In the genomic region with DNA sequence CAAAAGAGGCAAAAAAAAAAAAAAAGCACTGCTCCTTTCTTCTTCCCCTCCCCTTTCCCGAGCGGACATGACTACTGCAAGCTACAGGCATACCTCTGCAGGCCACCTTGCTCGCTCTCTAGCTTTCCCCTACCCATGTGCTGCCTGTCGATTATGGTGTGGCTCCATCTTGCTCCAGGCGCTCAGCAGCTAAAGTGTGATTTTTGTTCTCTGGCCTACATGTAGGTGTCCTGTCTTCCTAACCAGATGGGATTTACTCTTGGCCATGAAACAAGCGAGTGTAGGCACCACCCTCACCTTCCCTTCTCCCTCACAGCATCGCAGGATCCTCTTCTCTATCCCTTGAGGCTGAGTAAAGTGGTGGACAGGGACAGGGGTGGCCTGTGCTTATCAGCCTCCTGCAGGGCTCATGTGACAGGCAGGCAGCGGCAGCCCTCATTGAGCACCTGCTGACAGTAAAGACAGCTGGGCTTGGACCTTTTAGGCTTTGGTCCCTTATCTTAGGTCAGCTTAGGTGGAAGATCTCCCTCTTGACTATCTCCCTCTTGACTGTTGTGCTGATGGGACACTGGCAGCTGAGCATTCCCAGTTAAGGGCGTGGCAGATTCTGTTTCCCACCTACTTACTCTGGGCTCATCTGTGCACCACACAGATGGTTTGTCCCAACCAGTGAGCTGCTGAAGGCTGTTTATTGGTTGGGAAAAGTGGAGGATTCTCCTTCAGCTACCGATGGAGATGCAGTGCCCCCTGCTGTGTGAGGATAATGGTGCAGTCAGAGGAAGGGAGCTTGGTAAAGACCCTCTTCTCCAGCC, we compare ENCODE assay signal across 9 mouse cellular contexts. TPM values are rescaled to one million over a fixed set of nuclear protein-coding genes. Genes with fewer than 3 reads are reported as not detected.
DNase-seq lines count a peak whose midpoint lies in the region; ATAC-seq and TF ChIP-seq lines count a peak whose summit lies in the region.
"Had no signal": no experiment of that assay in that cellular context is flagged by ENCODE, and none has a peak within 500 bp of the region (broad histone marks: within the 10 kb centered on the region; RNA-seq: fewer than 3 reads in every experiment).

No protein-coding gene starts in this region.

- peaks cover 0 to 8% of the 10 kb centered on the region in 2 experiments; a peak in 2 of 4 replicates for H3K4me1 ChIP-seq in ES-E14 (ENCODE audit: control insufficient read depth in 2 of 2, insufficient read depth in 2 of 2, low read length in 2 of 2, poor library complexity in 1 of 2)
- H3K4me1 ChIP-seq in erythroblast, embryonic 14.5 days (ENCODE audit: control insufficient read depth): peaks cover 37% of the 10 kb centered on the region
- no peaks in the 10 kb centered on the region for H3K4me1 ChIP-seq in hindbrain, embryonic 16.5 days (ENCODE audit: control insufficient read depth, insufficient read depth, low read depth, low read length)
- H3K4me1 ChIP-seq in limb, embryonic 12.5 days (replicated peaks): no peaks in the 10 kb centered on the region

- no peak overlapping the region for H3K4me3 ChIP-seq in ES-E14 (ENCODE audit: insufficient read depth in 1 of 2, low read depth in 1 of 2, low read length in 2 of 2, poor library complexity in 1 of 2, severe bottlenecking in 1 of 2)
- H3K4me3 ChIP-seq in erythroblast, embryonic 14.5 days (replicated peaks): peak overlapping the region; percentile 5
- no peak overlapping the region for H3K4me3 ChIP-seq in hindbrain, embryonic 16.5 days (ENCODE audit: low read length)
- no peak overlapping the region for H3K4me3 ChIP-seq in limb, embryonic 12.5 days (replicated peaks)
- no peak overlapping the region for H3K4me3 ChIP-seq in myocyte

- H3K36me3 ChIP-seq in ES-E14 (ENCODE audit: control insufficient read depth, insufficient read depth, low read length, poor library complexity, severe bottlenecking) (peaks cover 49% of the 10 kb centered on the region), myocyte (ENCODE audit: control insufficient read depth, insufficient read depth) (peaks cover 21% of the 10 kb centered on the region)
- peaks cover 98% of the 10 kb centered on the region for H3K36me3 ChIP-seq in erythroblast, embryonic 14.5 days (ENCODE audit: control insufficient read depth)
- peaks cover 57% of the 10 kb centered on the region for H3K36me3 ChIP-seq in hindbrain, embryonic 16.5 days (ENCODE audit: control insufficient read depth, insufficient read depth, low read length)
- peaks cover 100% of the 10 kb centered on the region for H3K36me3 ChIP-seq in limb, embryonic 12.5 days

- H3K27me3 ChIP-seq in erythroblast, embryonic 14.5 days (ENCODE audit: control insufficient read depth): no peaks in the 10 kb centered on the region
- H3K27me3 ChIP-seq in hindbrain, embryonic 16.5 days (replicated peaks; ENCODE audit: control insufficient read depth, insufficient read depth, low read length): no peaks in the 10 kb centered on the region
- H3K27me3 ChIP-seq in limb, embryonic 12.5 days: no peaks in the 10 kb centered on the region
- no peaks in the 10 kb centered on the region for H3K27me3 ChIP-seq in myocyte (ENCODE audit: control insufficient read depth, insufficient read depth, insufficient read length)
- H3K27me3 ChIP-seq: Patski had no signal

- in situ Hi-C loops in ES-E14 (cut with MboI; ENCODE audit: low sequenced_read_pairs in 2 of 2, unreplicated experiment in 2 of 2): no loop called here

- no peak overlapping the region for H3ac ChIP-seq in myocyte (ENCODE audit: control insufficient read depth, insufficient read length)

- no peak overlapping the region for H3K4me2 ChIP-seq in hindbrain, embryonic 16.5 days (ENCODE audit: low read length)
- no peak overlapping the region for H3K4me2 ChIP-seq in limb, embryonic 12.5 days
- H3K4me2 ChIP-seq in myocyte (ENCODE audit: low read depth): peak overlapping the region; percentile 54

- ATAC-seq in hindbrain, embryonic 16.5 days: peak; percentile 38; the same call in 1 of the 2 replicates
- peak; percentile 16; the same call in 1 of the 2 replicates for ATAC-seq in limb, embryonic 12.5 days (ENCODE audit: insufficient number of reproducible peaks, insufficient read depth, low FRiP score, low TSS enrichment, low read depth)
- ATAC-seq in monocyte, adult 5-6 weeks (replicated peaks; ENCODE audit: insufficient number of reproducible peaks, low FRiP score, low TSS enrichment, poor library complexity, severe bottlenecking): no peak

- H3K27ac ChIP-seq in ES-E14 (ENCODE audit: insufficient read depth, low read depth, low read length, poor library complexity, severe bottlenecking): no peak overlapping the region
- H3K27ac ChIP-seq in hindbrain, embryonic 16.5 days (ENCODE audit: low read depth, low read length): no peak overlapping the region
- H3K27ac ChIP-seq in limb, embryonic 12.5 days: 0 out of 2 replicates have a peak overlapping the region, but pooled peaks have one; percentile 35

- no peak overlapping the region for H3K9ac ChIP-seq in ES-E14 (ENCODE audit: insufficient read depth, low read depth, low read length, poor library complexity, severe bottlenecking)
- no peak overlapping the region for H3K9ac ChIP-seq in hindbrain, embryonic 16.5 days (ENCODE audit: low read depth, low read length)
- H3K9ac ChIP-seq in limb, embryonic 12.5 days (replicated peaks): no peak overlapping the region

- peaks cover under 1% of the 10 kb centered on the region for H3K79me2 ChIP-seq in myocyte (ENCODE audit: control insufficient read depth, insufficient read depth)

- 81% methylated on average over 10 of the region's 10 CpGs for WGBS in hindbrain, embryonic 16.5 days
- 81% methylated on average over 10 of the region's 10 CpGs for WGBS in limb, embryonic 12.5 days

- peak; percentile 25 to 54 for DNase-seq in cerebellum, postnatal 25 days
- no peak for DNase-seq in cerebellum, adult 18-20 months
- DNase-seq in ES-E14 (ENCODE audit: low read depth, low spot score): peak; percentile 60

- no peaks in the 10 kb centered on the region for H3K9me3 ChIP-seq in ES-E14 (ENCODE audit: control insufficient read depth, insufficient read depth, low read depth, low read length)
- H3K9me3 ChIP-seq in erythroblast, embryonic 14.5 days (ENCODE audit: control insufficient read depth, low read length): no peaks in the 10 kb centered on the region
- H3K9me3 ChIP-seq in hindbrain, embryonic 16.5 days (ENCODE audit: control insufficient read depth, low read length): no peaks in the 10 kb centered on the region
- no peaks in the 10 kb centered on the region for H3K9me3 ChIP-seq in limb, embryonic 12.5 days

- no peak for TF ChIP-seq POLR2A in myocyte (IDR thresholded peaks at IDR 0.05; ENCODE audit: insufficient read length, low read depth)

TF ChIP-seq in ES-E14, 5 proteins besides CTCF, POLR2A, EP300 and RAD21:
- TF ChIP-seq MAFK (IDR thresholded peaks at IDR 0.05; ENCODE audit: insufficient read depth, low read depth, low read length) (no peak), CHD2 (IDR thresholded peaks at IDR 0.05; ENCODE audit: low read depth, low read length) (no peak), ZNF384 (IDR thresholded peaks at IDR 0.05; ENCODE audit: low read depth, low read length) (no peak), ZC3H11A (IDR thresholded peaks at IDR 0.05; ENCODE audit: borderline replicate concordance, low read depth, low read length) (no peak), HCFC1 (IDR thresholded peaks at IDR 0.05; ENCODE audit: borderline replicate concordance, insufficient read depth, low read length) (no peak)

TF ChIP-seq in myocyte, 11 proteins besides CTCF, POLR2A, EP300 and RAD21 (continues in another document):
- TF ChIP-seq CEBPB (IDR thresholded peaks at IDR 0.05; ENCODE audit: insufficient read depth, poor library complexity, severe bottlenecking): no peak
- TF ChIP-seq TCF3 (IDR thresholded peaks at IDR 0.05; ENCODE audit: insufficient read length, low read depth): peak; percentile 78
- no peak for TF ChIP-seq REST (IDR thresholded peaks at IDR 0.05; ENCODE audit: insufficient read depth, insufficient read length)
- peak; percentile 84 to 96 (median 93) for TF ChIP-seq MYOD1 (IDR thresholded peaks at IDR 0.05; ENCODE audit: control insufficient read depth in 1 of 3, insufficient read length in 2 of 3, low read depth in 2 of 3)

RNA-seq across cellular contexts. Expression of gene Psmc3, which starts 6.9 kb away (rescaled TPM):
- total RNA-seq in ES-E14 (2012; rRNA removed): 226 and 262 TPM in 2 replicates
- 22.2 and 22.3 TPM in 2 replicates for polyA plus RNA-seq in erythroblast, embryonic 14.5 days (2012)
- polyA plus RNA-seq in hindbrain, embryonic 16.5 days (2015; fragmentation: Nextera tagmentation; extraction: Ambion mirVana): 229 and 270 TPM in 2 replicates
- 350 and 352 TPM in 2 replicates for polyA plus RNA-seq in limb, embryonic 12.5 days (2016; fragmentation: Nextera tagmentation; extraction: Ambion mirVana)
- 688 TPM for polyA plus RNA-seq in myocyte (2012; fragmentation: generic; extraction: Trizol)
- 235 to 255 TPM (median 248 TPM) in 3 replicates for total RNA-seq in monocyte, adult 5-6 weeks (2017)

RNA-seq across cellular contexts. Expression of gene Slc39a13, which starts 9.5 kb away (rescaled TPM):
- 18.3 and 20.1 TPM in 2 replicates for total RNA-seq in ES-E14 (2012; rRNA removed)
- polyA plus RNA-seq in erythroblast, embryonic 14.5 days (2012): 1.4 and 2.0 TPM in 2 replicates
- 30.1 and 35.8 TPM in 2 replicates for polyA plus RNA-seq in hindbrain, embryonic 16.5 days (2015; fragmentation: Nextera tagmentation; extraction: Ambion mirVana)
- 45.2 and 49.0 TPM in 2 replicates for polyA plus RNA-seq in limb, embryonic 12.5 days (2016; fragmentation: Nextera tagmentation; extraction: Ambion mirVana)
- 41.1 TPM for polyA plus RNA-seq in myocyte (2012; fragmentation: generic; extraction: Trizol)
- total RNA-seq in monocyte, adult 5-6 weeks (2017): 15.6 to 33.3 TPM (median 26.7 TPM) in 3 replicates

RNA-seq across cellular contexts. Expression of gene Spi1, which starts 21.4 kb away (rescaled TPM):
- 0.31 and 0.32 TPM in 2 replicates for total RNA-seq in ES-E14 (2012; rRNA removed)
- 0.76 and 0.83 TPM in 2 replicates for polyA plus RNA-seq in erythroblast, embryonic 14.5 days (2012)
- 3.4 and 4.2 TPM in 2 replicates for polyA plus RNA-seq in hindbrain, embryonic 16.5 days (2015; fragmentation: Nextera tagmentation; extraction: Ambion mirVana)
- 2.8 and 3.3 TPM in 2 replicates for polyA plus RNA-seq in limb, embryonic 12.5 days (2016; fragmentation: Nextera tagmentation; extraction: Ambion mirVana)
- polyA plus RNA-seq in myocyte (2012; fragmentation: generic; extraction: Trizol): 0.04 TPM
- total RNA-seq in monocyte, adult 5-6 weeks (2017): 306 to 616 TPM (median 505 TPM) in 3 replicates

RNA-seq across cellular contexts. Expression of gene Rapsn, which starts 25.3 kb away (rescaled TPM):
- total RNA-seq in ES-E14 (2012; rRNA removed): 1.1 and 2.4 TPM in 2 replicates
- 0.09 TPM in 1 of 2 replicates, not detected in the other for polyA plus RNA-seq in erythroblast, embryonic 14.5 days (2012)
- polyA plus RNA-seq in hindbrain, embryonic 16.5 days (2015; fragmentation: Nextera tagmentation; extraction: Ambion mirVana): 1.1 and 2.1 TPM in 2 replicates
- 8.5 and 8.7 TPM in 2 replicates for polyA plus RNA-seq in limb, embryonic 12.5 days (2016; fragmentation: Nextera tagmentation; extraction: Ambion mirVana)
- polyA plus RNA-seq in myocyte (2012; fragmentation: generic; extraction: Trizol): 199 TPM
- total RNA-seq in monocyte, adult 5-6 weeks (2017): 4.3 TPM in 1 of 3 replicates, not detected in the others

RNA-seq across cellular contexts. Expression of gene Mybpc3, which starts 57.2 kb away (rescaled TPM):
- 0.62 and 0.90 TPM in 2 replicates for total RNA-seq in ES-E14 (2012; rRNA removed)
- polyA plus RNA-seq in erythroblast, embryonic 14.5 days (2012): 0.01 TPM in 1 of 2 replicates, not detected in the other
- polyA plus RNA-seq in hindbrain, embryonic 16.5 days (2015; fragmentation: Nextera tagmentation; extraction: Ambion mirVana): 0.04 and 0.05 TPM in 2 replicates
- polyA plus RNA-seq in limb, embryonic 12.5 days (2016; fragmentation: Nextera tagmentation; extraction: Ambion mirVana): 0.09 and 0.12 TPM in 2 replicates
- polyA plus RNA-seq in myocyte (2012; fragmentation: generic; extraction: Trizol): 0.05 TPM
- total RNA-seq in monocyte, adult 5-6 weeks (2017): 1.4 to 5.2 TPM (median 3.7 TPM) in 3 replicates
- polyA plus RNA-seq: Patski had no signal

Comparison
In these comparisons a context has a peak if more than half of its experiments do, and no peak if none do; other contexts are left out.
1. DNase-seq: peak in cerebellum, postnatal 25 days (2 of 2) and ES-E14 (single experiment); none in cerebellum, adult 18-20 months (0 of 2).
2. RNA of gene Slc39a13, which starts 9.5 kb away (polyA plus RNA-seq): 45.2 to 49.0 TPM in limb, embryonic 12.5 days, 41.1 TPM in myocyte (single experiment) and 30.1 to 35.8 TPM in hindbrain, embryonic 16.5 days; 1.4 to 2.0 TPM in erythroblast, embryonic 14.5 days; every median in the first group is over 10 times any median in the second.